Mouse (Mus musculus) c-Kit-positive CD71-positive TER-119-positive erythroid progenitor cells, embryonic 14.5 days (primary cell): ENCODE data around the gene Epb41l1.
"Not testable (repeated sequence)": the region's sequence is repeated elsewhere in the genome, so short reads cannot be mapped to it uniquely, and the experiment has no call there.

Experiments used
- DNase-seq: peaks from one replicate; pipeline ENCODE4 v3.0.0-alpha.2; 2013; ENCODE audit warnings: low spot score

Epb41l1 gene

DNA sequence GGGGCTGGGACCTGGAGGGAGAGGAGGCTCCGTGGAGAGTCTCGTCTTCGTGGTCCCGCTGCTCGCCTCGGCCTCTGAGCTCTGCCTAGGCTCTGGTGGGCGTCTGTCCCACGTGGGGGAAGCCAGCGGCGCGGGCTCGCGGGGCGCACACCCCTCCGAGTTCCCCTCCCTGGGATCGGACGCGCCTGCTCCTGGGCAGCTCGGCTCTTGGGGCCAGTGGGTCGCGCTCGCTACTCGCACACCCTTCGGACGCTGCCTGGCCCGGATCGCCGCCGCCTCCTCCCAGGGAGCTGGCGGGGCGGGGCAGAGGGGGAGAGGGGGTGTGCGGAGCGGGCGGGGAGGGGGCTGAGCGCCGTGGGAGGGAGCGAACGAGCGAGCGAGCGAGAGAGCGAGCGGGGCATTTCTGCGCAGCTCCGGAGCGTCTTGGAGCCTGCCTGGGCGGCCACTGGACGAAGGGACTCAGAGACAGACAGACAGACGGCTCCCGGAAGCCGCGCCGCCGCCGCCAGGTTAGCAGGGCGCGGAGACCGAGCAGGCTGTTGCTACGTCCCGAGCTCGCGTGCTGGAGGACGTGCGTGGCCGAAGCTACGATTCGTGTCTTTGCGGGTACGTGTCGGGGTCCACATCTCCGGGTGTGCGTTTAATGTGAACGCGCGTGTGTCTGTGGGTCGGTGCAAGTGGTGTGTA lies at the start of gene Epb41l1:
Gene Epb41l1, plus strand, starts transcription at position 216 of the 687 bp plus-strand sequence.
- no peak for DNase-seq

DNA sequence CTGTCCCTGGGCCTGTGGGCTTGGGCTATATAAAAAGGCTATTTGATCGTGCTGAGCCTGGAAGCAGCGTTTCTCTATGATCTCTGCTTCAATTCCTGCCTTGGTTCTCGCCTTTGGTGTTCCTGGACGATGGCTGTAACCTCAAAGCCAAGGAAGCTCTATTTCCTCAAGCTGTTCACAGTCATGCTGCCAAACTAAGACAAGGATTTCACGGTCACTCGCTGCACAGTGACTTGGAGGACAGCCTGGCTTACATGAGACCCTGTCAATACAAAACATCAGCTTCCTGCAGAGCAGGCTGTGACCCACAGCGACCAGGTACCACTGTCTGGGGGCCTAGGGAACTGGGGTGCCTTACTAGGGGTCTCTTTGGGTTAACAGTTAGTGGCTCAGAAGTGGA lies 43.8 kb upstream of the Epb41l1 start:
- no peak for DNase-seq

DNA sequence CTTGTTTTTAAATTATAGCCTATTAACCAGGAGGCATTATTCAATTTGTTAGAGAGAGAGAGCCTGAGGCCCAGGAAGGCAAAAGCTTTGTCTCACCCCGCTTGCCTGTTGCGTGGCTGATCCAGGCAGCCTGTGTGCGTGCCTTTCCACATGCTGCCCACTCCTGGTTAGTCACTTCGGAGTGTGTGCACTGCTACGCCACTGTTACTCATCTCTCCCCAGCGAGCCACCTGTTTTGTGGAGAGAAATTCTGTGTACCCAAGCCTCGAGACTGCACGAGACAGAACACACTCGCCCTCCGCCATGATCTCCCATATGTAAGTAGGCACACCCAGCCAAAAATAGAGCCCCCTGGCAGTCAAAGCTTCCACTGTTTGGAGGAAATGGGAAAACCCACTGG lies 40.8 kb upstream of the Epb41l1 start:
- DNase-seq: no peak

DNA sequence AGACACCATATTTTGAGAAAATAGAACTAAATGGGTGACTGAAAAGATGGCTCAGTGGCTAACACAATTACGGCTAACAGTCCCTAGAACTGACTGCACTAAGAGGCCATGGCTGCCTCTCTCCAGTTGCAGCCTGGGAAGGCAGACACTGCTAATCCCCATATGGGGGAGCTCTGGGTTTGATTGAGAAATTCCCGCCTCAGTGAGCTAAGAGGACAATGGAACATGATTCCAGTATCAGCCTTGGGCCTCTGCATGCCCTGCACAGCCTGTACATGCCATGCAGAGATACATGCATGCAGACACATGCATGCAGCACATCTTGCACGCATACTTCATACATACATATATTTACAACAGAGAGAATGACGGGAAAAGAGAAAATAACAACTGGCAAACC lies 39.4 kb upstream of the Epb41l1 start:
- DNase-seq: no peak

DNA sequence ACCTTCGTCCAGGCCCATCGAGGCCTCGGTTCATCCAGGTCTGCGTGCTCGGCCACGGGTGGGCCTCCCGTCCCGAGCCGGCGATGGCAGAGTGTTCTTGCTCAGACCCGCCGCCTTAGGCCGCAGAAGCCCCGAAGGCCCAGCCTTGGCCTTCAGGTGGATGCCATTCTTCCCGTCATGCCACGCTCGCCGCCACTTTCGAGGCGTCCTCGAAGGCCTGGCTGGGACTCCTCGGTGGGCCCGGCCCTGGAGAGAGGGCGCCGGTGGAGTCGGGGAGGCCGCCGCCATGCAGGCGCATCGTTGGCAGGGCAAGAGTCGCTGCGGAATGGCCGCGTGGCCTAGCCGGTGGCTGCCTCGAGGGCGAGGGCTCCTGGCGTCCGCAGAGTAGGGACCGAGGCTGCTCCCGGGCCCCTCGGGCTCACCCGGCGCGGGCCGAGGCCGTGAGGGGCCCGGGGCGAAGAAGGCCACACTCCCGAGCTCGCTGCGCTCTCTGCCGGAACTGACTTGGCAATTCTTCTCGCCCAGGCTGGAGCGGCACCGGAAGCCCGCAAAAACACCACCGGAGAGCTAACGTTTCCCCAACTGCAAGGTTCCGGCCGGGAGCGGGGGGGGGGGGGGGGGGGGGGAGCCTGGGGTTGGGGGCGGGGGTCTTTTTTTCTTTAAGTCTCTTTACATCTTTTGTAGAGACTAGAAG lies 28.1 kb upstream of the Epb41l1 start:
- peak; percentile 68 for DNase-seq

DNA sequence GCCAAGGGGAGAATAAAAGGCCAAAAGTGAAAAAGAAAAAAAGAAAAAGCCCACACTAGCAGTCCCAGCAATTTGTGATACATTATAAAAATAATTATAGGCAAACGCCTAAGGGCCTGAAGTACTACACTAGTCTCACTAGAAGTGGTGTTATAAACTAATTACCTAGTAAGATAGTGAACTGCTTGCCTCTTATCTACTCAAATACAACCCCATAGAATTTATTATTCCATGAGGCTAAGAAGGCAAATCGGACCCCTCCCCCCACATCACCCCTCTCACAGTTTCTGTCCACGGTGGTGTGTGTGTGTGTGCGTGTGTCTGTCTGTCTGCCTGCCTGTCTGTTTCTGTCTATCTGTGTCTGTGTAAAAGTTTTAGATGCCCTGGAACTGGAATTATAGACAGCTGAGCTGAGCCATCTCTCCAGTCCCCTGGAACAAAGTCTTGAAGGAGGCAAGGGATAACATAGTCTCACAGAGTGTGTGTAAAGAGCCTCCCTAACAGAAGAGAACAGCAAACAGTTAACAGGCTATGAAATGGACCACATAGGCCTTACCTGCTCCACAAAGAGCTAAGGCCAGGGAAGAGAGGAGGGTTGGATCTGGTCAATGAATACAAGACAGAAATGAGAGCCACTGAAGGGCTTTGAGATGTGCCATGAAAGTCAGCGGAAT lies 27.4 kb upstream of the Epb41l1 start:
- peak; percentile 23 for DNase-seq

DNA sequence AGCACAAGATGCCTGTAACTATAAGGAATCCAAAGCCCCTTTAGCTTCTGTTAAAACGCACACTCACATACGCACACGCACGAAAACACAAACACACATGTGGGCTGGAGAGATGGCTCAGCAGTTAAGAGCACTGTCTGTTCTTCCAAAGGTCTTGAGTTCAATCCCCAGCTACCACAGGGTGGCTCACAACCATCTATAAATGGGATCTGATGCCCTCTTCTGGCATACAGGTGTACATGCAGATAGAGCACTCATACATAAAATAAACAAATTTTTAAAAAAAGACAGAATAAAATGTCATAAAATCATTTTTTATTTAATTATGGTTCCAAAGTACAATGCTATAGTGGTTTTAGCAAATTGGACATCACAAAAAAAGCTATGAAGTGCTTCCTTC lies 26.4 kb upstream of the Epb41l1 start:
- DNase-seq: peak; percentile 9

DNA sequence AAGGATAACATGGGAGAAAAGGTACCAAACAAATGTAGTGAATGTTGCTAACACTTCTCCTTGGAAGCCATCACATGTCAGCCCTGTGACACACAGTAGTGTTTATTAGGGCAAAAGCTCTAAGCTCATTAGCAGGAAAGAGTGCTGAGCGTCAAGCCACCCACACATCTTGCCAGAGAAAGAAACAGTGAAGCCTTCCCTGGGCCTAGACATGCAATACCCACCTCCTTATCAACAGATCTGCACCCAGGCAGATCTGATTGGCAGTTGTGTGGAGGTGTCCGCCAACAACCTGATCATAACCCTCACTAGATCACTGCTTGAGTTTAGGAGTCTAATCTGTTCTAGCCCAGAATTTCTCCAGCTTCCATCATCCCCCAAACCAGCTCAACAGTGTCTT lies 24.6 kb upstream of the Epb41l1 start:
- no peak for DNase-seq

DNA sequence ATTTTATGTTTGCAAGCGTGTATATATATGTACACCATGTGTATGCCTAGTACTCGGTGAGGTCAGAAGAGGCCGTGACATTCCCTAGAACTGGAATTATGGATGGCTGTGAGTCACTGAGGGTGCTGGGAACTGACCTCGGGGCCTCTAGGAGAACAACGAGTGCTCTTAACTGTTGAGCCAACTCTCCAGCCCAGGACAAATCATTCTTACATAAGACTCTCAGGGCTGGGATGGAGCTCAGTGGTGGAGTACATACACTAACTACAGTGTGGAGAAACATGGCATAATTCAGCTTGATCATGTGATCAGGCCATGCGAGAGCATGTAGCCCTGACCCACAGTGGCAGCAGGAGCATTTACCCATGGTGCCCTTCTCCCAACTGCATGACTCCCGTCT lies 22.7 kb upstream of the Epb41l1 start:
- DNase-seq: no peak

DNA sequence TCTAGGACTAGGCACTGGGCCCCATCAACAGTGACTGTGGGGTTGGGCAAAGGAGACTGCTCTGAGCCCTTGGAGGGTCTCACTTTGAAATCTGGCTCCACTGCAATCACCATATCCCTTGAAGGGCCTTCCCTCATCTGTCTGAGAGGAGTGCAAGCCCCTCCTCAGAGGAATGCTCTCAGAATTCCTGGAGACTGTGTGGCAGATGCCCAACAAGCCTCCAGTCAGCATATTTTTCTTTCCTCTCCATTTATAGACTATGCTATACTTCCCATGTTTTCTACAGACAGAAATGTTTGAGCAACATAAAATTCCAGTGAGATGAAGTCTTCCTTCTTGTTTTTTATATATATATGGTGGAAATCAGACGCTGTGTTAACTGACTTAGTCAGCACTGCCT lies 21.2 kb upstream of the Epb41l1 start:
- DNase-seq: no peak

DNA sequence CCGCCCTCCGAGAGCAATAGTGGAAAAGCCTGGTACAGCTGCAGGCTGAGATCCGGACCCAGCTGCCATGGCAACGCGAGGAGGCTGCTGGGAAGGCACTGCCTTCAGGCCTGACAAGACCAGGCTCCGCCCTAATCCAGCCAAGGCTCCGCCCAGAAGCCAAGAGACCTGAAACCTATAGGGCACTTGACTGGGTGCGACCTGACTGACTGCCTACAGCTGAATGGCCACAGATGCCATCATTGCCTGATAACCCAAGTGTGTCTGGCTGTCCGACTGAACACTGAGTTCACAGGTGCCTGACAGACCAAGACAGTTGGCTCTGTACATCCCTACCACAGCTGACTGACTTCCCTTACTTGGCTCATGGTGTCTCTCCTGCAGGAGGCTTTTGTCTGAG lies 19.4 kb upstream of the Epb41l1 start:
- DNase-seq: peak; percentile 62

DNA sequence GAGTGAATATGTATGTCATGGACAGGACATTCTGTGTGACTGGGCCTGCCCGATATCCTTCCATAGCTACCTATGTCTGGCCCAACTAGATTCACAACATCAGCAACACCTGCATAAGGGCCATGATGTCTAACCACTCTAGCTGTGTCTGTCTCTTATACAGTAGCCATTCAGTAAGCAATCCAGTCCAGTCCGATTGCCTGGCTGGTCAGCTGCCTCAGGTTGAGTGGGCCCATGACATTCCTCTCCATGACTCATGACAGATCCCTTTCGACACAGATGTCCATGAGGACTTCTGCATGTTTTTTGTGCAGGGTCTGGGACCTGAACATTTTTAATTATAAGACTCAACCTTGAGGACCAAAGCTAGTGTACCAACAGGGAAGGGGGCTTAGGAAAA lies 18.7 kb upstream of the Epb41l1 start:
- DNase-seq: no peak

DNA sequence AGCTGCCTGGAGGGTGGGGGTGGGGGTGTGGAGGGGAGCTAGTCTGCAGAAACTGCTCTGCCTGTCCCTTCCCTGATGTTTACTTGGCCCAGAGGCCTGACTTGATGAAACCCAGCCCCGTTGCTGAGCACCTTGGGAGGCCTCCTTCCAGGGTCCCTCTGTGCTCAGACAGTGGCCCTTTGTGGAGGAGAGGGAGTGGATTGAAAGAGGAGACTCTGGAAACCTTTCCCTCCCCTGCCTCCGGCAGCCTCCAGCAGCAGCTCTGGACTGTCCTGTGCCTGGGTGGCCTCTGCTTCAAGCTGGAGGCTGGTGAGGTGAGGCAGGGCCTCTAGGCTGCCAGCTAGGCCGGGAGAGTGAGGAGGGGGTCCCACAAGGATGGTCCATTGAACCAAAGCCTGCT lies 13.7 kb upstream of the Epb41l1 start:
- no peak for DNase-seq

DNA sequence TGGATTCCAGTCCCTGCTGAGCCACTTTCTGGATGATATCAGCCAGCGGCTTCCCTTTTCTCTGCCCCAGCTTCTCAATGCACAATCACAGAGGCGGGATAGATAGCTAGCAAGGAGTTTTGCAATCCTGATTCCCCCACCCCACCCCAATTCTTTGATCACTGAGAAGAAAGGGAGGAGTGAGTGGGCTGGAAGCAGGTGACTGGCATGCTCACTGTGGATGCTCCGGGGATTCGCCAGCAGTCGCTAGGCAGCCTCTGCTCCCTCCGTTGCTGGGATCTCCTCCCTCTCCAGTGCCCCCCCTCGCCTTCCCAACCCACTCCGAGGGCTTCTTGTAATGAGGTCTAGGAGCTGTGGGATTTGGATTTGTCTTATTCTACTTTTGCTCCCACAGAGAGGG lies 12.5 kb upstream of the Epb41l1 start:
- DNase-seq: no peak

DNA sequence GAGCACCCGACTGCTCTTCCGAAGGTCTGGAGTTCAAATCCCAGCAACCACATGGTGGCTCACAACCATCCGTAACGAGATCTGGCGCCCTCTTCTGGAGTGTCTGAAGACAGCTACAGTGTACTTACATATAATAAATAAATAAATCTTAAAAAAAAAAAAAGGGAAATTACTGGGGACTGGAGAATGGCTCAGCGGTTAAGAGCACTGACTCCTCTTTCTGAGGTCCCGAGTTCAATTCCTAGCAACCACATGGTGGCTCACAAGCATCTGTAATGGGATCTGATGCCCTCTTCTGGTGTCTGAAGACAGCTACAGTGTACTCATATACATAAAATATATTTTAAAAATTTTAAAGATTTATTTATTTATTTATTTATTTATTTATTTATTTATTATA lies 9.4 kb upstream of the Epb41l1 start:
- DNase-seq: not testable (repeated sequence)

DNA sequence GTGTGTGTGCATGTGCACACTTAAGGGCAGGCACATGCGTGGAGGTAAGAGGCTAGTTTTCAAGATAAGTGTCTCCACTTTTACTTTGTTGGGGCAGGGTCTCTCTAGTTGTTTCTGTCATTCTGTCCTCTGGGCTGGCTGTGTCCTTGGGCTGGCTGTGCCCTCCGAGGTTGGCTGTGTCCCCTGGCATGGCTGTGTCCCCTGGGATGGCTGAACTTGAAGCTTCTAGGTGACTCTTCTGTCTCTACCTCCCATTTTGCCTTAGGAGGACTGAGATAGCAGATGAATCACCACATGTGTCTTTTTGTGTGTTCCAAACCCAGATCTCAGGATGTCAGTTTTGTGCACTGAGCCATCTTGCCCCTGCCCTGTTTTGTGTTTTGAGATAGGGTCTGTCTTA lies 5.7 kb upstream of the Epb41l1 start:
- DNase-seq: no peak

DNA sequence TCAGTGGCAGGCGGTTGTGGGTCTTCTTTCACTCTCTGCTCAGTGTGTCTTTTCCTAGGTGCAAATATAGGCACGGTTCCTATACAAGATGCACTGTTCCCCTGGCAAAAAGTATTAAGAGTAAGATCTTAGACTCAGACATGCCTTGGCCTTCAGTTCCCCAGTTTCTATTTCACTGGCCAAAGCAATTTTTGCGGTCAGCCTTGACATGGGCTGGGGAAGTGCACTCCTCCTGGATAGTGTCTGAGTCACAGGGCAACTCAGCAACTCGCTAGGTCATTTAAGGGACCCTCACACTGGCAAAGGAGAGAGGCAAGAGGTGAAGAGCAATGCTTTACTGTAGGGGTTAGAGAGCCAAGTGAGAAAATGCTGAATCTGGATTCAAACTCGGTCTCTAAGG lies 5.0 kb upstream of the Epb41l1 start:
- no peak for DNase-seq

DNA sequence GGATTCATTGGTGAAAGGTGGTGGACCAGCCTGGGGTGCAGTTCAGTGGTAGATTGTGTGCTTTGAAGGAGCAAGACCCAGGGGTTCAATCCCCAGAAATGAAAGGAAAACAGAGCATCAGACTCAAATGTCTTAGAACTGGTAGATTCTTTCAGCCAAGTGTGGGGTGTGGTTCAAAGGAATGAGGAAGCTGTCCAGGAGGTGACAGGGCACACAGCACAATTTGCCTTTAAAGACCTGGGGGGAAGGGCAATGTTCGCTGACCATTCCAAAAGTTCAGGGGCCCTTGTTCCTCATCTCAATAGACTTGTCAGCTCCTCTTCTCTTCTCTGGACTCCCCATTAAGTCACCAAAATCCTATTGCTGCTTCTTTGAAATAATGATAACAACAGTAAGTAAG lies 3.5 kb upstream of the Epb41l1 start:
- DNase-seq: no peak

DNA sequence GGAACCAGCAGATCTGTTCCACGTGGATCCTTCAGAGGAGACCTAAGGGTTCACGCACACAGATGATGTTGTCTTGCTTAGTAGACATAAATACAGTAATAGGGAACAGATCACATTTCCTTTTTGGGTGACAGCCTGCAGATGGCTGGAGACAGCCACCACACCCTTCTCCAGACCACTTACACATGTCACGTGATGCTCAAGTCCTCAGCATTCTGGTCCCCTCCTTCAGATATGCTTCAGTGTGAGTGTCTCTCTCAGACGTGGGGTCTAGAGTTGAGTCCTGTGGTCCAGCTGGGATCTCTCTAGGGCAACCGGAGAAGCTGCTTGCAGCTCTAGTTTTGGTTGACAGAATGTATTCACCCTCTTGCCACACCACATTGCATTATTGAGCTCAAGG lies 2.2 kb upstream of the Epb41l1 start:
- no peak for DNase-seq

DNA sequence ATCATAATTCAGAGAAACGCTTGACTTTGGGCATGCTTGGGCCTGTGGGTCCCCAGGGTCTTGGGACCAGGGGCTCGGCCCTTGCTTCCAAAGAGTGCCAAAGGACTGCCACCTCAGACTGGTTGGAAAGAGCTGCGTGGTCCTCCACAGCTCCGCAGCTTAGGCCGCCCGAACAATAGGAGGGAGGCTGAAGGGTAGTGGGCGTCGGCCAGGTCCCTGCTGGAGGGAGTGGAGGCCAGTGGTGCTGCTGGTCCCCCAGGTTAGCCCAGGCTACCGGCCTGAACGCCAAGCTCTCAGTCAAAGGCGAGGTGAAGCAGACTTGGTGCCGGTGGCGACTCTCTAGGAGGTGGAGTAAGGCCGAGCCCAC lies 399 bp upstream of the Epb41l1 start:
- DNase-seq: no peak

DNA sequence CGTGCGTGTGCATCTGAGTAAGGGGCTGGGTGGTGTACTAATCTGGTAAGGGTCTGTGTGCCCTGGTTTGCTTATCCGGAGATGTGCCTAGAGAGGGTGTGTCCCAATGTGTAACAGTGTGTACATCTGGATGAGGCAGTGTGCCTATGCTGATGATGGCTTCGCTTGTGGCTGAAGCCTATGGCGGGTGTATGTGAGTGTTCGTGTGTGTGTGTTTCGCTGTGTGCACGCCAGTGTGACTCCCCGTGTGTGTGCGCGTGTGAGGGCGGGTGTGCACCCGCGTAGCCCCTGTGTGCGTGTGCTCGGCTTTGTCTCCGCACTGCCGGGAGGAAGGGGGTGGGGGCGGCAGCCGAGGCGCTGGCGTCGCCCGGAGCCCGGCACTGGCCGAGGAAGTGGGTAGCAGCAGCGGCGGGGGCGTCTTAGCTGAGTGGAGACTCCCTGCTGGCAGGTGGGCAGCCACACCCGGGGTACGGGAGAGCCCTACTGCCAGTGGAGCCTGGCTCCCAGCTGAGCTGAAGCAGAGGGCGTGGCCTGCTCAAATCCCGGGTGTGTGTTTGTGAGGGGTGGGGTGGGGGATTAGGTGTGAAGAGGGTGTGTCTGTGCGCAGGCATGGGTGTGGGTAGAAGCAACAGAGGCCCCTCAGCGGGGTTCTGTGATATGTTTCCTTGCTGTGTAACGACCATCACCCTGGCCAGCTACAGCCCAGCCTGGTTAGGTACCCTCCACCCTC lies 837 bp downstream of the Epb41l1 start:
- no peak for DNase-seq

DNA sequence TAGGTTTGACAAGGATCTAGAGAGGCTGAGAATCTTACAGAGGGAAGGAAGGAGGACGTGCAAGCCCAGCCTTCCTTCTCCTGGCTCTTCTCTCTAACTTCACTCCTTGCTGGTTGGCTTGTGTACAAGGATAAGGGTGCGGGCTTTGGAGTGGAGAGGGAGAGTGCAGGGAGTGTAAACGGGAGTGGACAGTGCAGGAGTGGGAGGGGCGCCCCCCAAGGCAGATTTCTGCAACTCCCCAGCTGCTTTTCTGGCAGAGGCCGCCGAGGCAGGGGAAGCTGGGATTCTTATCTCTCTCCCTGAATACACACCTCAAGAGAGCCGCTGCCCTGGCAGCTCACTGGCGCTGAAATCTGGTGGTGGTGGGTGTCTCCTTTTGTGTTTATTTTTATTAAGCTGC lies 1.9 kb downstream of the Epb41l1 start:
- DNase-seq: no peak

DNA sequence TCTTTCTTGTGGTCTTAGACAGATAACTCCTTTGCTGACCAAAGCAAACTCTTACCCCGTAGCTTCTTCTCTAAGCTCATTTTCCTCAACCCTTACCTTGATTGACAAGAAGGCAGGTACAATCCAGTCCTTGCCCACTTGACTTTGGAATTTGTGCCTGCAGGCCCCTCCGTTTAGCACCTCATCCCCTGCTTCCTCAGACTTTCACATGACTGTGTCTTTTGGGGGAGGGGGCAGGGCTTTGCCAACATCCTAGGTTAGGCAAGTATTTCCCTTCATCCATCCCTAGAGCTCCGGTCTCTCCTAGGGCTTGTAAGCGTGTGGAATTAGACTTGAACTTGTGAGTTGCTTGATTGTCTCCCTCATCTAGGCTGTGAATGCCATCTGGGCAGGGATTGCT lies 3.0 kb downstream of the Epb41l1 start:
- no peak for DNase-seq
